Mouse (Mus musculus): Measurements from ENCODE around the gene Git1.

- TF ChIP-seq POLR2A (IDR thresholded peaks at IDR 0.05; ENCODE audit: borderline replicate concordance, extremely low read depth, insufficient read depth, insufficient read length, poor library complexity, severe bottlenecking), result no peak
- no peak for TF ChIP-seq CTCF (IDR thresholded peaks at IDR 0.05; ENCODE audit: borderline replicate concordance, extremely low read depth, insufficient read depth, insufficient read length)
Observed at GRCm38 (mm10) chr11:77520601-77521529, 27.5 kb downstream of the Git1 start.
